Mouse (Mus musculus): ENCODE data around the gene Itpr1. TPM values are rescaled to one million over a fixed set of nuclear protein-coding genes. Genes with fewer than 3 reads are reported as not detected.

Gene Itpr1
- polyA plus RNA-seq, 1 experiment from 2014 or later: 4.0 TPM

- no peak overlapping the region; the same call in 1 of the 2 replicates for H3K27ac ChIP-seq (replicated peaks)
- H3K4me2 ChIP-seq (replicated peaks; ENCODE audit: low read depth): no peak overlapping the region
- ATAC-seq (ENCODE audit: low FRiP score, low TSS enrichment): no peak
- no peaks in the 10 kb centered on the region for H3K36me3 ChIP-seq (ENCODE audit: control insufficient read depth, insufficient read depth, low read length)
- no peaks in the 10 kb centered on the region for H3K4me1 ChIP-seq (replicated peaks; ENCODE audit: control insufficient read depth, insufficient read depth)
- H3K27me3 ChIP-seq (ENCODE audit: control insufficient read depth, insufficient read depth, low read length): no peaks in the 10 kb centered on the region
- WGBS: 63% methylated on average over 10 of the region's 10 CpGs
- no peak overlapping the region for H3K4me3 ChIP-seq (ENCODE audit: low read depth, low read length)
- H3K9ac ChIP-seq (ENCODE audit: low read length): no peak overlapping the region
- DNase-seq (ENCODE audit: low spot score): no peak
- TF ChIP-seq EP300 (optimal IDR thresholded peaks at IDR 0.05): no peak
- TF ChIP-seq CTCF (IDR thresholded peaks at IDR 0.05; ENCODE audit: low read depth): no peak
- H3K9me3 ChIP-seq (ENCODE audit: control insufficient read depth, low read length): no peaks in the 10 kb centered on the region
Observed at GRCm38 (mm10) chr6:108494185-108494804, 281.4 kb downstream of the Itpr1 start.

GRCm38 (mm10) chr6:108494994-108495393, 282.1 kb downstream of the Itpr1 start:
- ATAC-seq (ENCODE audit: low FRiP score, low TSS enrichment) (no peak), DNase-seq (ENCODE audit: low spot score) (no peak)
- H3K9me3 ChIP-seq (ENCODE audit: control insufficient read depth, low read length): no peaks in the 10 kb centered on the region
- no peak overlapping the region for H3K4me3 ChIP-seq (ENCODE audit: low read depth, low read length)
- 75% methylated on average over 6 of the region's 6 CpGs for WGBS
- no peaks in the 10 kb centered on the region for H3K36me3 ChIP-seq (ENCODE audit: control insufficient read depth, insufficient read depth, low read length)
- H3K27me3 ChIP-seq (ENCODE audit: control insufficient read depth, insufficient read depth, low read length): no peaks in the 10 kb centered on the region
- H3K9ac ChIP-seq (ENCODE audit: low read length): no peak overlapping the region
- no peak overlapping the region for H3K27ac ChIP-seq (replicated peaks)
- no peak overlapping the region for H3K4me2 ChIP-seq (replicated peaks; ENCODE audit: low read depth)
- H3K4me1 ChIP-seq (replicated peaks; ENCODE audit: control insufficient read depth, insufficient read depth): no peaks in the 10 kb centered on the region
- TF ChIP-seq EP300 (optimal IDR thresholded peaks at IDR 0.05) (no peak), CTCF (IDR thresholded peaks at IDR 0.05; ENCODE audit: low read depth) (no peak)

GRCm38 (mm10) chr6:108498070-108498469, 285.2 kb downstream of the Itpr1 start:
- DNase-seq (ENCODE audit: low spot score): no peak
- no peaks in the 10 kb centered on the region for H3K27me3 ChIP-seq (ENCODE audit: control insufficient read depth, insufficient read depth, low read length)
- no peak for TF ChIP-seq EP300 (optimal IDR thresholded peaks at IDR 0.05)
- no peak for TF ChIP-seq CTCF (IDR thresholded peaks at IDR 0.05; ENCODE audit: low read depth)
- H3K4me3 ChIP-seq (ENCODE audit: low read depth, low read length): no peak overlapping the region
- no peak overlapping the region for H3K9ac ChIP-seq (ENCODE audit: low read length)
- H3K27ac ChIP-seq (replicated peaks): no peak overlapping the region
- WGBS: 86% methylated on average over 7 of the region's 7 CpGs
- no peak overlapping the region for H3K4me2 ChIP-seq (replicated peaks; ENCODE audit: low read depth)
- no peaks in the 10 kb centered on the region for H3K36me3 ChIP-seq (ENCODE audit: control insufficient read depth, insufficient read depth, low read length)
- no peak for ATAC-seq (ENCODE audit: low FRiP score, low TSS enrichment)
- no peaks in the 10 kb centered on the region for H3K4me1 ChIP-seq (replicated peaks; ENCODE audit: control insufficient read depth, insufficient read depth)
- no peaks in the 10 kb centered on the region for H3K9me3 ChIP-seq (ENCODE audit: control insufficient read depth, low read length)

- no peaks in the 10 kb centered on the region for H3K9me3 ChIP-seq (ENCODE audit: control insufficient read depth, low read length)
- TF ChIP-seq CTCF (IDR thresholded peaks at IDR 0.05; ENCODE audit: low read depth): no peak
- no peak for TF ChIP-seq EP300 (optimal IDR thresholded peaks at IDR 0.05)
- DNase-seq (ENCODE audit: low spot score): no peak
- no peak overlapping the region for H3K9ac ChIP-seq (ENCODE audit: low read length)
- H3K4me1 ChIP-seq (replicated peaks; ENCODE audit: control insufficient read depth, insufficient read depth): no peaks in the 10 kb centered on the region
- no peaks in the 10 kb centered on the region for H3K27me3 ChIP-seq (ENCODE audit: control insufficient read depth, insufficient read depth, low read length)
- H3K4me3 ChIP-seq (ENCODE audit: low read depth, low read length): no peak overlapping the region
- 0 out of 2 replicates have a peak, but pooled peaks have one; percentile 10 for ATAC-seq (ENCODE audit: low FRiP score, low TSS enrichment)
- no peak overlapping the region for H3K4me2 ChIP-seq (replicated peaks; ENCODE audit: low read depth)
- H3K27ac ChIP-seq (replicated peaks): no peak overlapping the region
- 76% methylated on average over 5 of the region's 5 CpGs for WGBS
- no peaks in the 10 kb centered on the region for H3K36me3 ChIP-seq (ENCODE audit: control insufficient read depth, insufficient read depth, low read length)
Observed at GRCm38 (mm10) chr6:108503651-108504050, 290.8 kb downstream of the Itpr1 start.

- Histone ChIP-seq H3K4me3 (ENCODE audit: low read depth, low read length) (no peak overlapping the region), H3K4me1 (replicated peaks; ENCODE audit: control insufficient read depth, insufficient read depth) (no peaks in the 10 kb centered on the region), H3K9me3 (ENCODE audit: control insufficient read depth, low read length) (no peaks in the 10 kb centered on the region), H3K4me2 (replicated peaks; ENCODE audit: low read depth) (no peak overlapping the region), H3K27ac (replicated peaks) (no peak overlapping the region), H3K27me3 (ENCODE audit: control insufficient read depth, insufficient read depth, low read length) (no peaks in the 10 kb centered on the region), H3K36me3 (ENCODE audit: control insufficient read depth, insufficient read depth, low read length) (no peaks in the 10 kb centered on the region), H3K9ac (ENCODE audit: low read length) (no peak overlapping the region)
- TF ChIP-seq CTCF (IDR thresholded peaks at IDR 0.05; ENCODE audit: low read depth) (no peak), EP300 (optimal IDR thresholded peaks at IDR 0.05) (no peak)
- ATAC-seq (ENCODE audit: low FRiP score, low TSS enrichment) (no peak), DNase-seq (ENCODE audit: low spot score) (no peak)
- 78% methylated on average over 7 of the region's 7 CpGs for WGBS
Observed at GRCm38 (mm10) chr6:108504717-108505116, 291.8 kb downstream of the Itpr1 start.

GRCm38 (mm10) chr6:108506161-108506560, 293.3 kb downstream of the Itpr1 start:
- Histone ChIP-seq H3K27me3 (ENCODE audit: control insufficient read depth, insufficient read depth, low read length) (no peaks in the 10 kb centered on the region), H3K9me3 (ENCODE audit: control insufficient read depth, low read length) (no peaks in the 10 kb centered on the region), H3K4me2 (replicated peaks; ENCODE audit: low read depth) (no peak overlapping the region), H3K36me3 (ENCODE audit: control insufficient read depth, insufficient read depth, low read length) (no peaks in the 10 kb centered on the region), H3K27ac (replicated peaks) (no peak overlapping the region), H3K4me1 (replicated peaks; ENCODE audit: control insufficient read depth, insufficient read depth) (no peaks in the 10 kb centered on the region), H3K4me3 (ENCODE audit: low read depth, low read length) (no peak overlapping the region), H3K9ac (ENCODE audit: low read length) (no peak overlapping the region)
- TF ChIP-seq EP300 (optimal IDR thresholded peaks at IDR 0.05) (no peak), CTCF (IDR thresholded peaks at IDR 0.05; ENCODE audit: low read depth) (no peak)
- 72% methylated on average over 3 of the region's 3 CpGs for WGBS
- no peak for DNase-seq (ENCODE audit: low spot score)
- no peak for ATAC-seq (ENCODE audit: low FRiP score, low TSS enrichment)
